Comparison of ENCODE assay signal across 7 mouse cellular contexts in the genomic region with DNA sequence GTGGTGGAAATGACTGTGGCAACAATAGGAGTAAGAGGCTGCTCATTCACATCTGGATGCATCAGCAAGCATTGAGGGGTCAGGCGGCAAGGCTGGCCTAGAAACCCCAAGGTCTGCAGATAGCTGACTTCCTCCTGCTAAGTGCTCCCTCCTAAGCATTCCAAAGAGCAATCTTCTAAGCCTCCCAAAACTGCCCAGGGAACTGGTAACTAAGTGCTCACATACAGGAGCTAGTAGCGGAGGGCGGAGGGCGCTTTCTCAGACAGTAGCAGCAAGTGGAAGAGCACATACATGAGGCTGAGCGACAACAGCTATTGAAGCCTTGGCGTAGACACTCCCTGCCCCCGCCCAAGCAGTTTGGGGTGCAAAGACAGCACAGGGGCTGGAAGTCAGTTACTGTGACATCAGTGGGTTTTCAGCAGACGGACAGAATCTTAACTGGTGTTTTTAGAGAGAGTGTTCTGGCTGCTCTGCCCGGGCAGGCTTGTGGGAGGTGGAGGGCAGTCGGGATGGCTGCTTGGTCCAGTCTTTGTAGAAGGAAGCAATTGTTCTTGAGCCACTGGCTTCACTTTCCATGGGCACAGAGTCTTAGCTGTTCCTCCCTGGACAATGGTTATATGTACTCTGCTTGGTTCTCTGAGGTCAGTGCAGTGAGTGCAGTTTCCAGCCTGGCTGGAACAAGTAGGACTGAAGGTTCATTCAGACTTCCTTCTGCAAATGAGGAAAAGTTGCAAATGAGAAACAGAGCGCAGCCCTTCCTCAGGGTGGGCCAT. TPM values are rescaled to one million over a fixed set of nuclear protein-coding genes. Genes with fewer than 3 reads are reported as not detected.
A peak's percentile ranks its signal among the peaks of the same experiment; 100 is the strongest.
DNase-seq lines count a peak whose midpoint lies in the region; ATAC-seq lines count a peak whose summit lies in the region.

No protein-coding gene starts in this region.

- no peak overlapping the region for H3K4me2 ChIP-seq in forebrain, embryonic 13.5 days
- H3K4me2 ChIP-seq in midbrain, embryonic 16.5 days (ENCODE audit: low read length): no peak overlapping the region

- no peak overlapping the region for H3K27ac ChIP-seq in forebrain, embryonic 13.5 days
- no peak overlapping the region for H3K27ac ChIP-seq in midbrain, embryonic 16.5 days (ENCODE audit: low read length)

- no peak for ATAC-seq in megakaryocyte, adult 5-6 weeks (ENCODE audit: poor library complexity, severe bottlenecking)
- ATAC-seq in forebrain, embryonic 13.5 days: 0 out of 2 replicates have a peak, but pooled peaks have one; percentile 6
- peak; percentile 32; the same call in 1 of the 2 replicates for ATAC-seq in midbrain, embryonic 16.5 days
- no peak for ATAC-seq in monocyte, adult 5-6 weeks (replicated peaks; ENCODE audit: insufficient number of reproducible peaks, low FRiP score, low TSS enrichment, poor library complexity, severe bottlenecking)

- H3K4me3 ChIP-seq in megakaryocyte, embryonic 14.5 days (replicated peaks): peak overlapping the region; percentile 53
- no peak overlapping the region for H3K4me3 ChIP-seq in forebrain, embryonic 13.5 days
- H3K4me3 ChIP-seq in midbrain, embryonic 16.5 days (ENCODE audit: low read depth, low read length): no peak overlapping the region

- H3K9me3 ChIP-seq in megakaryocyte, embryonic 14.5 days: peaks cover 4% of the 10 kb centered on the region; the same call in 1 of the 2 replicates
- 0 out of 2 replicates have a peak, but pooled peaks cover 4% of the 10 kb centered on the region for H3K9me3 ChIP-seq in forebrain, embryonic 13.5 days (replicated peaks)
- no peaks in the 10 kb centered on the region for H3K9me3 ChIP-seq in midbrain, embryonic 16.5 days (replicated peaks; ENCODE audit: control insufficient read depth, low read length, poor library complexity, severe bottlenecking)

- peak; percentile 38 to 44 for DNase-seq in layer of hippocampus, postnatal 10 days (ENCODE audit: low spot score in 2 of 2)
- no peak for DNase-seq in ovary, adult 18-20 months (ENCODE audit: low spot score)

- 66% methylated on average over 11 of the region's 11 CpGs for WGBS in forebrain, embryonic 13.5 days
- WGBS in midbrain, embryonic 16.5 days: 68% methylated on average over 11 of the region's 11 CpGs

- peaks cover 78% of the 10 kb centered on the region for H3K36me3 ChIP-seq in megakaryocyte, embryonic 14.5 days (replicated peaks; ENCODE audit: low read length)
- no peaks in the 10 kb centered on the region for H3K36me3 ChIP-seq in forebrain, embryonic 13.5 days (ENCODE audit: poor library complexity, severe bottlenecking)
- H3K36me3 ChIP-seq in midbrain, embryonic 16.5 days (ENCODE audit: control insufficient read depth, insufficient read depth, low read length): no peaks in the 10 kb centered on the region

- no peaks in the 10 kb centered on the region for H3K27me3 ChIP-seq in megakaryocyte, embryonic 14.5 days (replicated peaks)
- H3K27me3 ChIP-seq in forebrain, embryonic 13.5 days: no peaks in the 10 kb centered on the region
- no peaks in the 10 kb centered on the region for H3K27me3 ChIP-seq in midbrain, embryonic 16.5 days (ENCODE audit: control insufficient read depth, insufficient read depth, low read depth, low read length)

- no peak overlapping the region for H3K9ac ChIP-seq in forebrain, embryonic 13.5 days
- no peak overlapping the region for H3K9ac ChIP-seq in midbrain, embryonic 16.5 days (ENCODE audit: low read depth, low read length)

- H3K4me1 ChIP-seq in megakaryocyte, embryonic 14.5 days: peaks cover 83% of the 10 kb centered on the region
- H3K4me1 ChIP-seq in forebrain, embryonic 13.5 days: peaks cover 27% of the 10 kb centered on the region
- no peaks in the 10 kb centered on the region for H3K4me1 ChIP-seq in midbrain, embryonic 16.5 days (ENCODE audit: control insufficient read depth, insufficient read depth, low read length)

RNA-seq across cellular contexts. Expression of gene Irf2, which starts 30.1 kb away (rescaled TPM):
- 29.9 and 107 TPM in 2 replicates for polyA plus RNA-seq in megakaryocyte, embryonic 14.5 days (2012; ENCODE audit: insufficient read depth, low replicate concordance)
- total RNA-seq in megakaryocyte, adult 5-6 weeks (2015): 152 and 154 TPM in 2 replicates
- 37.9 and 77.9 TPM in 2 replicates for total RNA-seq in megakaryocyte, adult 5-6 weeks (2017)
- 10.9 and 13.7 TPM in 2 replicates for polyA plus RNA-seq in forebrain, embryonic 13.5 days (2015; fragmentation: Nextera tagmentation; extraction: Ambion mirVana)
- total RNA-seq in layer of hippocampus, postnatal 10 days (2021): 10 to 100 TPM; 40.1 to 46.6 TPM
- polyA plus RNA-seq in midbrain, embryonic 16.5 days (2015; fragmentation: Nextera tagmentation; extraction: Ambion mirVana): 7.2 and 10.3 TPM in 2 replicates
- 109 to 271 TPM (median 146 TPM) in 3 replicates for total RNA-seq in monocyte, adult 5-6 weeks (2017)

Comparison
In these comparisons a context has a peak if more than half of its experiments do, and no peak if none do; other contexts are left out.
1. ATAC-seq: peak in forebrain, embryonic 13.5 days (single experiment) and midbrain, embryonic 16.5 days (single experiment); none in megakaryocyte, adult 5-6 weeks (single experiment) and monocyte, adult 5-6 weeks (single experiment).